Mouse (Mus musculus): ENCODE measurements around the gene S1pr5. TPM values are rescaled to one million over a fixed set of nuclear protein-coding genes. Genes with fewer than 3 reads are reported as not detected.
A peak's percentile ranks its signal among the peaks of the same experiment; 100 is the strongest.
"Not testable (repeated sequence)": the region's sequence is repeated elsewhere in the genome, so short reads cannot be mapped to it uniquely, and the experiment has no call there.

S1pr5 gene
- polyA plus RNA-seq, 1 experiment from 2014 or later, result 0.07 TPM

DNA sequence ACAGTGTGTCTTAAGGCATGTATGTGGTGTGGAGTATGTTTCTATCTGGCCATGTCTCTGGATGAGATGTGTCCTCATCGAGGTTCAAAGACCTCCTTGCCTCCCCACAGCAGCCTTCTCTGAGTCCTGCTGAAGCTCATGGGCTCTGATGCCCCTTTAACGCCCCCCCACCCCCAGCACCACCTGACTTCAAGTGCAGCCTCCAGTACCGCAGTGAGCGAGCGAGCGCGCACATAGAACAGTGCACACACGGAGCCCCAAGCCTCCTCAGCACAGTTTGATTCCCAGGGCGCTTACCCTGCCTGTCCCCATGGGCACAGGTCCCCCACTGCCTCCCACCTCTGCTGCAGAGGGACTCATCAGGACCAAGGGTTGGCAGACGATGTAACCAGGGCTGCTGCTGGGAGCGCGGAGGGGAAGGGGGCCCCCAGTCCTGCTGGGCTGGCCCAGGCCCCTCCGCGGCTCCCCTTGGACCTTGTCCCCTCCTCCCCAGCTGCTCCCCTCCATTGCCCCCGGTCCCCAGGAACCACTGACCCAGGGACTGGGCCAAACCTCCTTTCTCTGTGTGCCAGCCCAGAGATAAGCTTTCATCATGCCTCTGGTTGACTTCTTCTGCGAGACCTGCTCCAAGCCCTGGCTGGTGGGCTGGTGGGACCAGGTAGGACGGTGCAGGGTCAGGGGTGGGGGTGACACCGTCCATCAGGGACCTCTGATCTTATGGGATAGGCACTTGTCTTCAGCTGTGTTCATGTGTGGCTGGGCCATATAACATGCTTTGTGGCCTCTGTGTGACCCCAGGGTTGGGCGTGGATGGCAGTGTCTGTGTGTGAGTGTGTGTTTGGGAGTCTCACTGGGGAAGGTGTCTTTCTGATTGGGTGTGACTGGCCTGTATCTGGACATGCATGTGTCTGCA lies 51.5 kb downstream of the S1pr5 start:
- peak overlapping the region; percentile 72 for H3K9ac ChIP-seq

GRCm38 (mm10) chr9:21195736-21196505 lies 52.3 kb downstream of the S1pr5 start:
- H3K4me2 ChIP-seq; H3K27me3 ChIP-seq (replicated peaks); ATAC-seq (ENCODE audit: extremely low read depth, insufficient number of reproducible peaks, low FRiP score, low TSS enrichment); H3K9ac ChIP-seq; H3K27ac ChIP-seq (replicated peaks); H3K4me3 ChIP-seq; H3K9me3 ChIP-seq; H3K4me1 ChIP-seq: not testable (repeated sequence)
- peaks cover 38% of the 10 kb centered on the region for H3K36me3 ChIP-seq
- WGBS, result 62% methylated on average over 7 of the region's 7 CpGs

More for the DNA sequence above, 51.5 kb downstream of the S1pr5 start:
- Histone ChIP-seq H3K4me3 (peak overlapping the region; percentile 36), H3K27ac (replicated peaks) (no peak overlapping the region), H3K27me3 (replicated peaks) (no peaks in the 10 kb centered on the region), H3K9me3 (no peaks in the 10 kb centered on the region), H3K4me2 (peak overlapping the region; percentile 61), H3K36me3 (peaks cover 37% of the 10 kb centered on the region), H3K4me1 (peaks cover 6% of the 10 kb centered on the region)
- no peak for ATAC-seq (ENCODE audit: extremely low read depth, insufficient number of reproducible peaks, low FRiP score, low TSS enrichment)
- WGBS, result 43% methylated on average over 19 of the region's 19 CpGs

DNA sequence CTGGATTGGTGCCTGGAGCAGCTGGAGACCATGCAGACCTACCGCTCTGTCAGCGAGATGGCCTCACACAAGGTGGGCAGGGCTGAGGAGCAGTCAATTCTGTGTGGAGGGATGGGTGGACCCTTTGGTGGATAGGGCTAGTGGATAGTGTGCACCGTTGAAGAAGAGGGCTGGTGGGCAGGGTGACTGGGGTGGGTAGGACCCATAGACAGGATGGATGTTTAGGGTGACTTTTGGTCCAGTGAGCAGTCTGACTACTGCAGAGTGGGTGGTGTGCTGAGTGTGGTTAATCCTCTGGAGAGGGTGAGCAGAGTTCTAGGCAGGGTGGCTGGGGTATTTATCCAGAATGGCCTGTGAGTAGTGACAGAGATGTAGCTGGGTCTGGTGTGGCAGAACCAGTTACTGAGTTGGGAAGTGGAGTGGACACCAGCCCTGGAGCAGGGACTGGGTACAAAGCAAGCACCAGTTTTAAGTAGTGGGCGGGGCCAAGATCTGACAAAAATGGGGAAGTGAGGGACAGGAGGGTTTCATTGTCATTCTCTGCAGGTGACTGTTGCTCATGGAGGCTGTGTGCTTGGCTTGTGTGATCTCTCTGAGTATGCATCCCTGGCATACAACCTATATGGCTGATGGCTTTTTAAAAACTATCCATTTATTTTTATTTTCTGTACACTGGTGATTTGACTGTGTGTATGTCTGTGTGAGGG lies 53.3 kb downstream of the S1pr5 start:
- peaks cover 32% of the 10 kb centered on the region for H3K36me3 ChIP-seq
- WGBS, result 83% methylated on average over 4 of the region's 4 CpGs

DNA sequence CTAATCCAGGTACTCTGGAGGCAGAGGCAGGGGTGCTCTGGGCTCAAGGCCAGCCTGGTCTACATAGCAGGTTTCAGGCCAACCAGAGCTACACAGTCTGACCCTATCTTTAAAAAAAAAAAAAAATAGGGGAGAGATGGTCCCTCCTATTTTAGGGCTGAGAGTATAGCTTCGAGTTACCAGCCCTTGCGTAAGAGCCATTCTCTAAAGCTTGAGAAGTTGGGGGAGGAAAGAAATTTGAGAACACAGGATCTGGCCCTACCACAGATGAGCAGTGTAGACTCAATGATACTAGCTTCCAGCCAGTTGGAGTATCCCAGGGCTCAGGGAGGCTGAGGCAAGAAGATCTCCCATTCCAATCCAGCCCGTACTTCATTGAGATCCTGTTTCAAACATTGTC lies 54.5 kb downstream of the S1pr5 start:
- Histone ChIP-seq H3K4me3 (no peak overlapping the region), H3K36me3 (peaks cover 28% of the 10 kb centered on the region), H3K9ac (no peak overlapping the region), H3K4me2 (no peak overlapping the region), H3K4me1 (peaks cover 12% of the 10 kb centered on the region), H3K27ac (replicated peaks) (no peak overlapping the region), H3K27me3 (replicated peaks) (no peaks in the 10 kb centered on the region), H3K9me3 (no peaks in the 10 kb centered on the region)
- 89% methylated on average over 3 of the region's 3 CpGs for WGBS
- ATAC-seq (ENCODE audit: extremely low read depth, insufficient number of reproducible peaks, low FRiP score, low TSS enrichment), result no peak

More for the DNA sequence above, 53.3 kb downstream of the S1pr5 start:
- Histone ChIP-seq H3K9ac (no peak overlapping the region), H3K4me2 (no peak overlapping the region), H3K4me3 (no peak overlapping the region), H3K4me1 (peaks cover 12% of the 10 kb centered on the region), H3K27me3 (replicated peaks) (no peaks in the 10 kb centered on the region), H3K9me3 (no peaks in the 10 kb centered on the region), H3K27ac (replicated peaks) (no peak overlapping the region)
- no peak for ATAC-seq (ENCODE audit: extremely low read depth, insufficient number of reproducible peaks, low FRiP score, low TSS enrichment)

Other genes with a start within 250 kb of the S1pr5 start
- 124 and 139 TPM in 2 replicates for gene Mrpl4, start 245.7 kb downstream of the S1pr5 start, polyA plus RNA-seq (2015; fragmentation: Nextera tagmentation; extraction: Ambion mirVana)
- 11.6 and 11.9 TPM in 2 replicates for gene Icam1, start 232.5 kb downstream of the S1pr5 start, polyA plus RNA-seq (2015; fragmentation: Nextera tagmentation; extraction: Ambion mirVana)
- 3.1 and 8.3 TPM in 2 replicates for gene Icam4, start 219.1 kb downstream of the S1pr5 start, polyA plus RNA-seq (2015; fragmentation: Nextera tagmentation; extraction: Ambion mirVana)
- 0.04 and 0.05 TPM in 2 replicates for gene Icam5, start 216.4 kb downstream of the S1pr5 start, polyA plus RNA-seq (2015; fragmentation: Nextera tagmentation; extraction: Ambion mirVana)
- 0.51 and 0.87 TPM in 2 replicates for gene Zglp1, start 181.3 kb downstream of the S1pr5 start, polyA plus RNA-seq (2015; fragmentation: Nextera tagmentation; extraction: Ambion mirVana)
- gene Gm49373, start 175.3 kb downstream of the S1pr5 start, polyA plus RNA-seq (2015; fragmentation: Nextera tagmentation; extraction: Ambion mirVana), result 0.36 and 0.55 TPM in 2 replicates
- 51.1 and 53.4 TPM in 2 replicates for gene Fdx1l, start 174.8 kb downstream of the S1pr5 start, polyA plus RNA-seq (2015; fragmentation: Nextera tagmentation; extraction: Ambion mirVana)
- gene Gm38431, start 156.4 kb downstream of the S1pr5 start, polyA plus RNA-seq (2015; fragmentation: Nextera tagmentation; extraction: Ambion mirVana), result 1.6 and 1.7 TPM in 2 replicates
- gene Raver1, start 156.4 kb downstream of the S1pr5 start, polyA plus RNA-seq (2015; fragmentation: Nextera tagmentation; extraction: Ambion mirVana), result 45.2 and 47.3 TPM in 2 replicates
- 13.7 and 14.0 TPM in 2 replicates for gene Tyk2, start 117.2 kb downstream of the S1pr5 start, polyA plus RNA-seq (2015; fragmentation: Nextera tagmentation; extraction: Ambion mirVana)
- 222 and 230 TPM in 2 replicates for gene Cdc37, start 98.5 kb downstream of the S1pr5 start, polyA plus RNA-seq (2015; fragmentation: Nextera tagmentation; extraction: Ambion mirVana)
- 9.5 and 11.3 TPM in 2 replicates for gene Pde4a, start 82.7 kb downstream of the S1pr5 start, polyA plus RNA-seq (2015; fragmentation: Nextera tagmentation; extraction: Ambion mirVana)
- 51.1 and 52.7 TPM in 2 replicates for gene Keap1, start 9.1 kb downstream of the S1pr5 start, polyA plus RNA-seq (2015; fragmentation: Nextera tagmentation; extraction: Ambion mirVana)
- 41.6 and 51.4 TPM in 2 replicates for gene Atg4d, start 16.9 kb upstream of the S1pr5 start, polyA plus RNA-seq (2015; fragmentation: Nextera tagmentation; extraction: Ambion mirVana)
- 12.7 and 13.2 TPM in 2 replicates for gene Kri1, start 39.5 kb upstream of the S1pr5 start, polyA plus RNA-seq (2015; fragmentation: Nextera tagmentation; extraction: Ambion mirVana)
- gene Cdkn2d, start 43.0 kb upstream of the S1pr5 start, polyA plus RNA-seq (2015; fragmentation: Nextera tagmentation; extraction: Ambion mirVana), result 80.4 and 101 TPM in 2 replicates
- gene Ap1m2, start 63.9 kb upstream of the S1pr5 start, polyA plus RNA-seq (2015; fragmentation: Nextera tagmentation; extraction: Ambion mirVana), result 1.7 and 2.1 TPM in 2 replicates
- gene Slc44a2, start 72.3 kb upstream of the S1pr5 start, polyA plus RNA-seq (2015; fragmentation: Nextera tagmentation; extraction: Ambion mirVana), result 56.9 and 60.3 TPM in 2 replicates
- 115 and 120 TPM in 2 replicates for gene Ilf3, start 119.4 kb upstream of the S1pr5 start, polyA plus RNA-seq (2015; fragmentation: Nextera tagmentation; extraction: Ambion mirVana)
- 27.6 and 28.6 TPM in 2 replicates for gene Qtrt1, start 163.4 kb upstream of the S1pr5 start, polyA plus RNA-seq (2015; fragmentation: Nextera tagmentation; extraction: Ambion mirVana)
- 66.8 and 67.6 TPM in 2 replicates for gene Dnm2, start 176.5 kb upstream of the S1pr5 start, polyA plus RNA-seq (2015; fragmentation: Nextera tagmentation; extraction: Ambion mirVana)